Mouse (Mus musculus) MEL (cell line): Measurements from ENCODE around the gene Rpl10-ps3. TPM values are rescaled to one million over a fixed set of nuclear protein-coding genes. Genes with fewer than 3 reads are reported as not detected.

Experiments used
- DNase-seq: peaks from one replicate; pipeline ENCODE4 v3.0.0; 2011; ENCODE audit warnings: low read depth, low spot score
- H3K27ac ChIP-seq: 2 replicates; pipeline ENCODE4 v1.5.1; 2012; ENCODE audit warnings: low read depth, mild to moderate bottlenecking, control low read depth, low read length, moderate library complexity; ENCODE audit not compliant: control insufficient read depth
- H3K27me3 ChIP-seq, 2 experiments: fragments of 150-350 bp in 1 of 2; sonication (generic) in 1 of 2; 2 replicates each; pipeline ENCODE4 v1.6.1; 2012; ENCODE audit warnings: low read length in 2 of 2, mild to moderate bottlenecking in 2 of 2, improper control_type of control experiment in 1 of 2, moderate library complexity in 1 of 2; ENCODE audit not compliant: insufficient read depth in 2 of 2, control insufficient read depth in 1 of 2
- H3K36me3 ChIP-seq, 2 experiments: 2 replicates each; pipeline ENCODE4 v1.6.1; 2012 to 2014; ENCODE audit warnings: low read length in 2 of 2, improper control_type of control experiment in 1 of 2, inconsistent platforms in 1 of 2, mild to moderate bottlenecking in 1 of 2; ENCODE audit not compliant: insufficient read depth in 2 of 2, control insufficient read depth in 1 of 2
- H3K4me1 ChIP-seq, 2 experiments: fragments of 150-350 bp in 1 of 2; sonication (generic) in 1 of 2; 2 replicates each; pipeline ENCODE4 v1.6.1; 2012; ENCODE audit warnings: low read length in 2 of 2, improper control_type of control experiment in 1 of 2, mild to moderate bottlenecking in 1 of 2; ENCODE audit not compliant: insufficient read depth in 2 of 2, control insufficient read depth in 1 of 2
- H3K4me3 ChIP-seq, 2 experiments: fragments of 150-350 bp in 1 of 2; sonication (generic) in 1 of 2; 2 replicates each; pipeline ENCODE4 v1.5.1; 2012; ENCODE audit warnings: low read depth in 2 of 2, low read length in 2 of 2, mild to moderate bottlenecking in 2 of 2, moderate library complexity in 2 of 2, control low read depth in 1 of 2, improper control_type of control experiment in 1 of 2; ENCODE audit not compliant: control insufficient read depth in 1 of 2, insufficient read depth in 1 of 2
- H3K79me2 ChIP-seq: 2 replicates; pipeline ENCODE4 v1.6.1; 2012; ENCODE audit warnings: mild to moderate bottlenecking, low read length, moderate library complexity; ENCODE audit not compliant: control insufficient read depth, poor library complexity, insufficient read depth
- H3K9ac ChIP-seq: 2 replicates; pipeline ENCODE4 v1.6.1; 2012; ENCODE audit warnings: low read depth, mild to moderate bottlenecking, control low read depth, low read length, moderate library complexity; ENCODE audit not compliant: control insufficient read depth, poor library complexity, severe bottlenecking
- H3K9me3 ChIP-seq: fragments of 150-350 bp; sonication (generic); replicated peaks from 2 replicates; pipeline ENCODE4 v1.6.1; 2012; ENCODE audit warnings: mild to moderate bottlenecking, low read length, improper control_type of control experiment, moderate library complexity; ENCODE audit not compliant: insufficient read depth
- CTCF ChIP-seq, 3 experiments: IDR thresholded peaks in 2 of 3; conservative IDR thresholded peaks in 1 of 3; 2 replicates each; pipeline ENCODE4 v1.5.1; 2011 to 2012; ENCODE audit warnings: low read length in 3 of 3, low read depth in 2 of 3, mild to moderate bottlenecking in 2 of 3, improper control_type of control experiment in 1 of 3, inconsistent platforms in 1 of 3, mixed read lengths in 1 of 3, moderate library complexity in 1 of 3; ENCODE audit not compliant: control insufficient read depth in 1 of 3, insufficient read depth in 1 of 3, poor library complexity in 1 of 3, severe bottlenecking in 1 of 3
- EP300 ChIP-seq, 2 experiments: IDR thresholded peaks; 2 replicates each; pipeline ENCODE4 v1.6.1; 2011; ENCODE audit warnings: improper control_type of control experiment in 2 of 2, low read length in 2 of 2, low read depth in 1 of 2, mild to moderate bottlenecking in 1 of 2
- ETS1 ChIP-seq: IDR thresholded peaks from 2 replicates; pipeline ENCODE4 v1.6.1; 2012; ENCODE audit warnings: low read depth, mild to moderate bottlenecking, inconsistent platforms, low read length, improper control_type of control experiment, moderate library complexity
- GATA1 ChIP-seq: IDR thresholded peaks from 2 replicates; pipeline ENCODE4 v1.6.1; 2011; ENCODE audit warnings: low read depth, low read length, improper control_type of control experiment
- HCFC1 ChIP-seq: IDR thresholded peaks from 2 replicates; pipeline ENCODE4 v1.6.1; 2012; ENCODE audit warnings: low read depth, mild to moderate bottlenecking, inconsistent platforms, low read length, improper control_type of control experiment, moderate library complexity
- MAX ChIP-seq: IDR thresholded peaks from 2 replicates; pipeline ENCODE4 v1.6.1; 2011; ENCODE audit warnings: low read length, improper control_type of control experiment
- MXI1 ChIP-seq: IDR thresholded peaks from 2 replicates; pipeline ENCODE4 v1.6.1; 2011; ENCODE audit warnings: mild to moderate bottlenecking, low read depth, low read length, improper control_type of control experiment
- MYB ChIP-seq: IDR thresholded peaks from 2 replicates; pipeline ENCODE4 v1.6.1; 2011; ENCODE audit warnings: mild to moderate bottlenecking, low read depth, low read length, improper control_type of control experiment
- MYC ChIP-seq: IDR thresholded peaks from 2 replicates; pipeline ENCODE4 v1.6.1; 2011; ENCODE audit warnings: low read depth, mild to moderate bottlenecking, low read length, improper control_type of control experiment, moderate library complexity
- NELFE ChIP-seq: IDR thresholded peaks from 2 replicates; pipeline ENCODE4 v1.6.1; 2011; ENCODE audit warnings: low read depth, low read length, improper control_type of control experiment
- NRF1 ChIP-seq: IDR thresholded peaks from 2 replicates; pipeline ENCODE4 v1.6.1; 2014; ENCODE audit warnings: low read depth, mild to moderate bottlenecking, inconsistent platforms, low read length, improper control_type of control experiment, moderate library complexity; ENCODE audit not compliant: poor library complexity, insufficient read depth, severe bottlenecking
- POLR2AphosphoS2 ChIP-seq: IDR thresholded peaks from 2 replicates; pipeline ENCODE4 v1.6.1; 2011; ENCODE audit warnings: low read length, improper control_type of control experiment
- POLR2AphosphoS5 ChIP-seq: IDR thresholded peaks from 2 replicates; pipeline ENCODE4 v1.6.1; 2012; ENCODE audit warnings: low read depth, borderline replicate concordance, mild to moderate bottlenecking, inconsistent platforms, low read length, moderate library complexity, mixed read lengths
- RAD21 ChIP-seq: IDR thresholded peaks from 2 replicates; pipeline ENCODE4 v1.6.1; 2011; ENCODE audit warnings: mild to moderate bottlenecking, low read depth, low read length, improper control_type of control experiment
- SIN3A ChIP-seq: IDR thresholded peaks from 2 replicates; pipeline ENCODE4 v1.6.1; 2012; ENCODE audit warnings: low read length, improper control_type of control experiment, inconsistent platforms
- SMC3 ChIP-seq: IDR thresholded peaks from 2 replicates; pipeline ENCODE4 v1.6.1; 2011; ENCODE audit warnings: low read depth, low read length, improper control_type of control experiment
- TAL1 ChIP-seq: IDR thresholded peaks from 2 replicates; pipeline ENCODE4 v1.6.1; 2012; ENCODE audit warnings: mild to moderate bottlenecking, inconsistent platforms, low read length, moderate library complexity, mixed read lengths
- TCF12 ChIP-seq: IDR thresholded peaks from 2 replicates; pipeline ENCODE4 v1.6.1; 2014; ENCODE audit warnings: low read depth, mild to moderate bottlenecking, inconsistent platforms, low read length, improper control_type of control experiment, moderate library complexity
- UBTF ChIP-seq: IDR thresholded peaks from 2 replicates; pipeline ENCODE4 v1.6.1; 2012; ENCODE audit warnings: low read depth, mild to moderate bottlenecking, inconsistent platforms, low read length, improper control_type of control experiment, moderate library complexity, borderline replicate concordance; ENCODE audit not compliant: insufficient read depth
- ZC3H11A ChIP-seq: IDR thresholded peaks from 2 replicates; pipeline ENCODE4 v1.6.1; 2012; ENCODE audit warnings: low read depth, mild to moderate bottlenecking, inconsistent platforms, low read length, improper control_type of control experiment
- ZMIZ1 ChIP-seq: IDR thresholded peaks from 2 replicates; pipeline ENCODE4 v1.6.1; 2012; ENCODE audit warnings: low read depth, mild to moderate bottlenecking, inconsistent platforms, low read length, improper control_type of control experiment, moderate library complexity
- polyA plus RNA-seq, 2 experiments: library from polyadenylated mRNA; stranded (reverse) in 1 of 2; unstranded in 1 of 2; fragments of >175 nt in 1 of 2; fragments of >200 nt in 1 of 2; gene quantifications; 2 replicates each; pipeline versions ENCODE4 v1.2.1 to v1.2.4; 2012; ENCODE audit warnings: low replicate concordance in 2 of 2, low read depth in 1 of 2; ENCODE audit not compliant: insufficient read length in 2 of 2, insufficient read depth in 1 of 2, missing spikeins in 1 of 2
- total RNA-seq: library from RNA; depleted of rRNA; stranded (reverse); fragments of 300-350 nt; gene quantifications from 2 replicates; pipeline ENCODE4 v1.2.3, GENCODE M21; 2012

The Rpl10-ps3 gene
- total and polyA plus RNA-seq, 3 experiments, result 196 to 2,425 (median 355) TPM

- DNase-seq, result no peak
- TF ChIP-seq NELFE, result no peak
- TF ChIP-seq SIN3A, result no peak
- no peak for TF ChIP-seq MXI1
- no peak for TF ChIP-seq SMC3
- TF ChIP-seq NRF1, result no peak
- no peak for TF ChIP-seq POLR2AphosphoS5
- no peak for TF ChIP-seq RAD21
- TF ChIP-seq TCF12, result no peak
- TF ChIP-seq ETS1, result no peak
- TF ChIP-seq EP300 (IDR thresholded peaks at IDR 0.05; ENCODE audit: low read depth in 1 of 2, low read length in 2 of 2), result no peak
- no peak for TF ChIP-seq ZC3H11A
- no peak for TF ChIP-seq ZMIZ1
- TF ChIP-seq MYB, result no peak
- no peak for TF ChIP-seq UBTF
- no peak for TF ChIP-seq TAL1
- TF ChIP-seq GATA1, result no peak
- TF ChIP-seq POLR2AphosphoS2, result no peak
- TF ChIP-seq CTCF (IDR thresholded peaks at IDR 0.05 in 2 of 3, conservative IDR thresholded peaks at IDR 0.05 in 1 of 3; ENCODE audit: control insufficient read depth in 1 of 3, insufficient read depth in 1 of 3, low read depth in 2 of 3, low read length in 3 of 3, poor library complexity in 1 of 3, severe bottlenecking in 1 of 3), result no peak
- no peak for TF ChIP-seq MAX
- H3K9me3 ChIP-seq, result no peaks in the 10 kb centered on the region
Measured at GRCm38 (mm10) chr9:50315650-50316049, 29.1 kb downstream of the Rpl10-ps3 start.

GRCm38 (mm10) chr9:50311036-50311545 lies 33.7 kb downstream of the Rpl10-ps3 start:
- H3K36me3 ChIP-seq, result no peaks in the 10 kb centered on the region
- TF ChIP-seq HCFC1 (no peak), ZC3H11A (no peak), MYC (no peak), TAL1 (no peak), UBTF (no peak)
- TF ChIP-seq, all 39 proteins: peak for 0
- no peaks in the 10 kb centered on the region for H3K9me3 ChIP-seq
- DNase-seq, result no peak
- H3K27ac ChIP-seq, result no peak overlapping the region
- no peak overlapping the region for H3K4me3 ChIP-seq
- H3K27me3 ChIP-seq, result no peaks in the 10 kb centered on the region
- H3K79me2 ChIP-seq, result no peaks in the 10 kb centered on the region
- no peak overlapping the region for H3K9ac ChIP-seq
- H3K4me1 ChIP-seq, result no peaks in the 10 kb centered on the region

More at GRCm38 (mm10) chr9:50315650-50316049, 29.1 kb downstream of the Rpl10-ps3 start:
- Histone ChIP-seq H3K4me3 (no peak overlapping the region), H3K4me1 (no peaks in the 10 kb centered on the region), H3K27ac (no peak overlapping the region), H3K27me3 (no peaks in the 10 kb centered on the region), H3K9ac (no peak overlapping the region), H3K79me2 (no peaks in the 10 kb centered on the region), H3K36me3 (no peaks in the 10 kb centered on the region)
